Mouse (Mus musculus): ENCODE data around the gene Hist1h2bb. TPM values are rescaled to one million over a fixed set of nuclear protein-coding genes. Genes with fewer than 3 reads are reported as not detected.

The Hist1h2bb gene
- total and polyA plus RNA-seq, 3 experiments: 3.2 to 2,278 TPM; not detected in 1

GRCm38 (mm10) chr13:23743215-23743614 lies 3.3 kb upstream of the Hist1h2bb start:
- H3K4me1 ChIP-seq (ENCODE audit: control insufficient read depth in 1 of 2, insufficient read depth in 2 of 2, low read length in 2 of 2): 0 out of 4 replicates have a peak, but pooled peaks cover 0 to 8% of the 10 kb centered on the region in 2 experiments
- H3K9ac ChIP-seq (ENCODE audit: control insufficient read depth, low read depth, low read length, poor library complexity, severe bottlenecking): peak overlapping the region; percentile 23; the same call in 1 of the 2 replicates
- H3K36me3 ChIP-seq (ENCODE audit: control insufficient read depth in 1 of 2, insufficient read depth in 2 of 2, low read length in 2 of 2): peaks cover 0 to 23% of the 10 kb centered on the region in 2 experiments; a peak in 2 of 4 replicates
- H3K4me3 ChIP-seq (ENCODE audit: control insufficient read depth in 1 of 2, insufficient read depth in 1 of 2, low read depth in 2 of 2, low read length in 2 of 2): no peak overlapping the region
- TF ChIP-seq ETS1 (IDR thresholded peaks at IDR 0.05; ENCODE audit: low read depth, low read length): no peak
- TF ChIP-seq SMC3 (IDR thresholded peaks at IDR 0.05; ENCODE audit: low read depth, low read length): no peak
- TF ChIP-seq NRF1 (IDR thresholded peaks at IDR 0.05; ENCODE audit: insufficient read depth, low read depth, low read length, poor library complexity, severe bottlenecking): no peak
- TF ChIP-seq POLR2AphosphoS5 (IDR thresholded peaks at IDR 0.05; ENCODE audit: borderline replicate concordance, low read depth, low read length): no peak
- TF ChIP-seq TAL1 (IDR thresholded peaks at IDR 0.05; ENCODE audit: low read length): no peak
- TF ChIP-seq GATA1 (IDR thresholded peaks at IDR 0.05; ENCODE audit: low read depth, low read length): no peak
- TF ChIP-seq RAD21 (IDR thresholded peaks at IDR 0.05; ENCODE audit: low read depth, low read length): no peak
- DNase-seq (ENCODE audit: low read depth, low spot score): peak; percentile 41
- H3K27me3 ChIP-seq (ENCODE audit: control insufficient read depth in 1 of 2, insufficient read depth in 2 of 2, low read length in 2 of 2): no peaks in the 10 kb centered on the region
- H3K27ac ChIP-seq (ENCODE audit: control insufficient read depth, low read depth, low read length): peak overlapping the region; percentile 26; the same call in 1 of the 2 replicates
- H3K79me2 ChIP-seq (ENCODE audit: control insufficient read depth, insufficient read depth, low read length, poor library complexity): peaks cover 1% of the 10 kb centered on the region; the same call in 1 of the 2 replicates
- no peaks in the 10 kb centered on the region for H3K9me3 ChIP-seq (replicated peaks; ENCODE audit: insufficient read depth, low read length)

- Histone ChIP-seq H3K9me3 (replicated peaks; ENCODE audit: insufficient read depth, low read length) (no peaks in the 10 kb centered on the region), H3K4me1 (ENCODE audit: control insufficient read depth in 1 of 2, insufficient read depth in 2 of 2, low read length in 2 of 2) (peaks cover 0 to 12% of the 10 kb centered on the region in 2 experiments; a peak in 1 of 4 replicates), H3K27ac (ENCODE audit: control insufficient read depth, low read depth, low read length) (peak overlapping the region; percentile 95), H3K4me3 (ENCODE audit: control insufficient read depth in 1 of 2, insufficient read depth in 1 of 2, low read depth in 2 of 2, low read length in 2 of 2) (peak overlapping the region; percentile 0 to 42; a peak in 2 of 4 replicates), H3K36me3 (ENCODE audit: control insufficient read depth in 1 of 2, insufficient read depth in 2 of 2, low read length in 2 of 2) (peaks cover 0 to 30% of the 10 kb centered on the region in 2 experiments; a peak in 2 of 4 replicates), H3K9ac (ENCODE audit: control insufficient read depth, low read depth, low read length, poor library complexity, severe bottlenecking) (peak overlapping the region; percentile 84), H3K79me2 (ENCODE audit: control insufficient read depth, insufficient read depth, low read length, poor library complexity) (peaks cover 1% of the 10 kb centered on the region; the same call in 1 of the 2 replicates), H3K27me3 (ENCODE audit: control insufficient read depth in 1 of 2, insufficient read depth in 2 of 2, low read length in 2 of 2) (no peaks in the 10 kb centered on the region)
- TF ChIP-seq ETS1 (IDR thresholded peaks at IDR 0.05; ENCODE audit: low read depth, low read length) (no peak), CTCF (IDR thresholded peaks at IDR 0.05 in 2 of 3, conservative IDR thresholded peaks at IDR 0.05 in 1 of 3; ENCODE audit: control insufficient read depth in 1 of 3, insufficient read depth in 1 of 3, low read depth in 2 of 3, low read length in 3 of 3, poor library complexity in 1 of 3, severe bottlenecking in 1 of 3) (no peak), POLR2AphosphoS5 (IDR thresholded peaks at IDR 0.05; ENCODE audit: borderline replicate concordance, low read depth, low read length) (no peak), TCF12 (IDR thresholded peaks at IDR 0.05; ENCODE audit: low read depth, low read length) (no peak), CHD2 (IDR thresholded peaks at IDR 0.05; ENCODE audit: low read length) (no peak), ZMIZ1 (IDR thresholded peaks at IDR 0.05; ENCODE audit: low read depth, low read length) (no peak), ELF1 (IDR thresholded peaks at IDR 0.05; ENCODE audit: low read depth, low read length) (no peak), SIN3A (IDR thresholded peaks at IDR 0.05; ENCODE audit: low read length) (no peak), SMC3 (IDR thresholded peaks at IDR 0.05; ENCODE audit: low read depth, low read length) (no peak), ZNF384 (IDR thresholded peaks at IDR 0.05; ENCODE audit: low read depth, low read length) (no peak), MAX (IDR thresholded peaks at IDR 0.05; ENCODE audit: low read length) (no peak), TAL1 (IDR thresholded peaks at IDR 0.05; ENCODE audit: low read length) (no peak), MAFK (IDR thresholded peaks at IDR 0.05; ENCODE audit: borderline replicate concordance, low read depth, low read length) (no peak), ZKSCAN1 (IDR thresholded peaks at IDR 0.05; ENCODE audit: low read depth, low read length) (no peak)
- DNase-seq (ENCODE audit: low read depth, low spot score): peak; percentile 74
Measured at GRCm38 (mm10) chr13:23743963-23744362, 2.6 kb upstream of the Hist1h2bb start.

Data from MEL (cell line).